Mouse (Mus musculus) adrenal gland, postnatal 0 days (tissue): ENCODE data around the gene Gmpr2. TPM values are rescaled to one million over a fixed set of nuclear protein-coding genes. Genes with fewer than 3 reads are reported as not detected.

ENCODE experiments used
- polyA plus RNA-seq: library from polyadenylated mRNA; unstranded; fragments of >200 nt; fragmentation: Nextera tagmentation; extraction: Ambion mirVana; gene quantifications from 2 replicates; pipeline ENCODE4 v1.2.1, GENCODE M21; 2015

Gmpr2 gene
- 30.6 and 43.5 TPM in 2 replicates for polyA plus RNA-seq

GRCm38 (mm10) chr14:55671833-55672740 lies at the start of gene Gmpr2, which contains the start of gene Nedd8:
TSS of gene Gmpr2 (plus strand) at chr14:55671941.
TSS of gene Nedd8 (minus strand) at chr14:55672124.

DNA sequence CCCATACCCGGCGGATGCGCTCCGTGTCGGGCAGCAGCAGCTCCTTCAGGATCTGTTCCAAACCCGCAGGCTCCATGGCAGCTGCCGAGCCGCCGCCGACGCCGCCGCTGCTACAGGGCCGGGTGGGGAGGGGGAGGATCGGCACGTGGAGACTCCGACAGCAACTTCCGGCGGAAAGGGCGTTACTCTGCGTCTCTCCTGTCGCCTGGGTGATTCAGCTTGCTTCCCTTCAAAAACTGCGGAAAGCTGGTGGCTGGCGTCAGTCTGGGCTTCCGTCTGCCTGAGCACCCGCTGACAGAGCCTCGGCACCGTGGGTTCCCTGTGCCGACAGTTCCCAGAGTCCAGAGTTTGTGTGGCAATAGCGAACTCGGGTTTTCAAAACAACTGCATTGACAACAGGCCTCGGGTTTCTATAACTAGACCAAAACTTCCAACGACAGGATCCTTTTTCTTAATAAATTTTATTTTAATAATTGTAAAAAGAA lies 36.2 kb upstream of the Gmpr2 start, which contains the start of gene Ipo4:
TSS of gene Ipo4 (minus strand) at position 435 of the 485 bp plus-strand sequence.

GRCm38 (mm10) chr14:55637795-55638194 lies 33.9 kb upstream of the Gmpr2 start, which contains the start of gene Gm49378:
TSS of gene Gm49378 (minus strand) at chr14:55637895.

DNA sequence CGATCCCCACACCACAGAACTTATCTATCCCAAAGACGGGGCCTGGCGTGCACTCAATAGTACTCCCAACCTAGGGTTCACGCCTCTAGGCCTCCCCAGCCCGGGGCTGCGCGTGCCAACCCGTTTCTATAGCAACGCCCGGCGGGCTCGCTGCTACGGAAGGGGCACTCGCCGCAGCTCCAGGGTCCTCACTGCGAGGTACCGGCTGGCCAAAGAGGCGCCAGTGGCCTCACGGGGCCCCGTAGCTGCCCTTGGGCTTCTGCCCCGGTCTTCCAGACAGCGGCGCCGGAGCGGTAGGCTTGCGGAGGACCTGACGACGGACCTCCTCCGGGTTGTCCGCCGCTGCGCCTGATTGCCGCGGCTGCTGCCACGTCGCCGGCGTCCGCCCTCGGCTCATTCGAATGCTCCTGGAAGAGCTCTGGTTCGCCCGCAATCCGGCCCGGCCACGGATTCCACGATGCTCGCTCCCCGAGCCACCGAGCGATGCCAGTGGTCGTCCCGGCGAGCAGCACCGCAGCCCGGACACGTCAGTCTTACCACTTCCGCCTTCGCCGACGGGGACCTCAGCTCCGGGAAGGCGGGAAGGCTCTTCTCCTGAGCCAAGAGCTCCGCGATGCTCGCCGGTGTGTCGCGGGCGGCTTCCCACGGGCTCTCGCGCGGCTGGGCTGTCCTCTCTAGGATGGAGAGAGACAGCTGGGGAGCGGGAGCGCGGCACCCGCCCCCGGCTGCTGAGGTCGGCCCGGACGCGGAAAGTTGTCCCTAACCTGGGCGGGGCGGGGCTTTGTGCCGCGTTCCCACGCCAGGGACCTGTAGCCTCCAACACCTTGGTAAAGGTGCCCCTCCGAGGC lies 28.5 kb upstream of the Gmpr2 start, which contains the start of gene Tm9sf1:
TSS of gene Tm9sf1 (minus strand) at position 747 of the 848 bp plus-strand sequence.

DNA sequence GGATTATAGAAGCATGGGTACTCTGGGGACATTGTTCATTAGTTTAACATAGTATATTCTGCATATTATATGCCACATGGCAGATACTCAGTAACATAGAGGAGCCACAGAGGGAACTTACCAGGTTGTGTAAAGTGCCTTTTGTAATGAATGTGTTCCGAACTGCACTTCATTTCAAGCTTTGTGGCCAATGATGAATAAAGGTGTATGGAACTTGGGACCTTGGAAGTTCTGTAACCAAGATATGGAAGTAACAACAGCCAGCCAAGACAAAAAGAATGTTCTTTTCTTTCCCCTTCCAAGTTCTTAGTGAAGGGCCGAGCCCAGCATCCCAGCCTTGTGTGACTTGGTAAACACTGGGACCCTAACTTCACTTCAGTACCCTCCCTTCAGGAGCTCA lies 21.9 kb upstream of the Gmpr2 start, which contains the start of gene Tssk4:
TSS of gene Tssk4 (plus strand) at position 301 of the 400 bp plus-strand sequence.

DNA sequence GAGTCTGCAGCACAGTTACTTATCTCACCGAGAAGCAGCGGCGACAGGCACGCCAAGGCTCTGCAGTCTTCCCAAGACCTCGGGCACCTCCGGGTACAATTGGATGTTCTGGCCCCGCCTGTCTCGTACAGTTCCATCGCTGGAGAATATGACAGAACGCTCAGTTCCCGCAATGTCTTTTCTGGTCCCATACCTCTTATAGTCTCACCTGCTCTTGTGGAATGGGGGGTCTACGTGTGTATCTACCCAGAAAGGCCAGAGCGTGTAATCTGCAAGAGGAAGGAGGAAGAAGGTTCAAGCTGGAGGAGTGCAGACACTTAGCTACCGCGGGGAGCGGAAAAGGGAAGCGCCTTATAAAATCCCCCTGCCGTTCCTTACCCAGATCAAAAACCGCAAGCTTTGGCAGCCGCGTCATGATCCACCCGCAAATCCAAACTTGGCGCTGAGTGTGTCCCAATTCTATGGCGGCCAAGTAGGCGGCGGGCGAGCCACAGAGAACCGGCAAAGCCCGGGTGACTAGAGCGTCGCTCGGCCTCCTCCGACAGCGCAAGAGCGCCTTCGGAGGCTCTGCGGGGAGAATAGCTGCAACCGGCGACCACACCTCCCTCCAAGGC lies 11.7 kb upstream of the Gmpr2 start, which contains the start of gene Mdp1:
TSS of gene Mdp1 (minus strand) at position 549 of the 614 bp plus-strand sequence.

GRCm38 (mm10) chr14:55681160-55682117 lies 9.7 kb downstream of the Gmpr2 start, which contains the start of gene Tinf2:
TSS of gene Tinf2 (minus strand) at chr14:55681820.

GRCm38 (mm10) chr14:55713729-55714122 lies 42.0 kb downstream of the Gmpr2 start, which contains the start of gene Tgm1:
TSS of gene Tgm1 (minus strand) at chr14:55713926.

DNA sequence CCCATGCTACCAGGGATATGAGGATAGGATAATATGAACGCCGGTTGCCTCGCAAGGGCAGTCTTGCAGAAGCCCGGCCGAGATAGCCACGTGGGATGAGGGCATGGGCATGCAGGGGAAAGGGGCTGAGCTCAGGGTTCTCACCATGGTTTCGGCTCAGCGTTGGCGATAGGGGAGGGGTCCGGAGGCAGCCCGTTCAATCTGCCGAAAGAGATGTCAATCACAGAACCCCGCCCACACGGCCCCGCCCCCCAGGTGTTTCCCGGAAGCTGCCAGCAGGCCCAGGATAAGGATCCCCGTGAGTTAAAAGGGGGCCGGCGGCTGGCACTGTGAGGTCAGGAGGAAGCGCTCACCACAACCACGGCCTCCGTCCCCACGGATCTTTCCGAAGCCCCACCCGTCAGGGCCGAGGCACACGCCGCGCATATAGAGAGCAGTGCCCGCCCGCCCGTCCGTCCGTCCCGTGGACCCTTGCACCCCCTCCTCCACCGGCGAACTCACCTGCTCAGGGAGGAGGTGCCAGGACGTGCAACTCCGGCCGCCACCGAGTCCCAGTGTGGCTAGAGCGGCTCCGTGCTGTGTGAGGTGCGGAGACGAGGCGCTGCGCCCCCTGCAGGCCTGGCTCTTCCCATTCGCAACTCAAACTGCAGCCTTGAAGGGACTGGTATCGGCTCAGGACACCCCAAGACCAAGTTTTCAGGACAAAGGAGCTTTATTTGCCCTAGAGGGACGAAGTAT lies 50.1 kb downstream of the Gmpr2 start, which contains the start of gene Rabggta:
TSS of gene Rabggta (minus strand) at position 564 of the 738 bp plus-strand sequence.

Other genes starting within 250 kb of the Gmpr2 start
- 61.9 and 83.5 TPM in 2 replicates for gene Dhrs4, start 193.2 kb upstream of the Gmpr2 start, polyA plus RNA-seq
- gene Carmil3, start 181.3 kb upstream of the Gmpr2 start, polyA plus RNA-seq, result 3.2 and 4.5 TPM in 2 replicates
- gene Cpne6, start 161.5 kb upstream of the Gmpr2 start, polyA plus RNA-seq, result 0.16 and 0.63 TPM in 2 replicates
- 0.06 TPM in 1 of 2 replicates, not detected in the other for gene Nrl, start 147.0 kb upstream of the Gmpr2 start, polyA plus RNA-seq
- gene Pck2, start 131.7 kb upstream of the Gmpr2 start, polyA plus RNA-seq, result 35.7 and 43.6 TPM in 2 replicates
- 50.2 and 81.0 TPM in 2 replicates for gene Dcaf11, start 111.9 kb upstream of the Gmpr2 start, polyA plus RNA-seq
- 1.6 and 4.3 TPM in 2 replicates for gene A730061H03Rik, start 111.5 kb upstream of the Gmpr2 start, polyA plus RNA-seq
- gene Fitm1, start 96.3 kb upstream of the Gmpr2 start, polyA plus RNA-seq, result 1.1 and 1.3 TPM in 2 replicates
- gene Psme1, start 93.8 kb upstream of the Gmpr2 start, polyA plus RNA-seq, result 226 and 323 TPM in 2 replicates
- gene Emc9, start 86.6 kb upstream of the Gmpr2 start, polyA plus RNA-seq, result 55.0 and 57.8 TPM in 2 replicates
- 549 and 603 TPM in 2 replicates for gene Psme2, start 80.8 kb upstream of the Gmpr2 start, polyA plus RNA-seq
- gene Rnf31, start 80.2 kb upstream of the Gmpr2 start, polyA plus RNA-seq, result 9.6 and 12.4 TPM in 2 replicates
- 20.9 and 26.1 TPM in 2 replicates for gene Irf9, start 68.4 kb upstream of the Gmpr2 start, polyA plus RNA-seq
- 6.8 and 9.0 TPM in 2 replicates for gene Rec8, start 53.9 kb upstream of the Gmpr2 start, polyA plus RNA-seq
- gene Ipo4, start 36.0 kb upstream of the Gmpr2 start, polyA plus RNA-seq, result 41.9 and 52.7 TPM in 2 replicates
- gene Gm49378, start 34.0 kb upstream of the Gmpr2 start, polyA plus RNA-seq, result 1.0 and 3.3 TPM in 2 replicates
- 65.2 and 103 TPM in 2 replicates for gene Tm9sf1, start 28.1 kb upstream of the Gmpr2 start, polyA plus RNA-seq
- 0.77 and 0.95 TPM in 2 replicates for gene Tssk4, start 21.8 kb upstream of the Gmpr2 start, polyA plus RNA-seq
- gene Mdp1, start 11.4 kb upstream of the Gmpr2 start, polyA plus RNA-seq, result 63.2 and 95.3 TPM in 2 replicates
- gene Nedd8, start 183 bp downstream of the Gmpr2 start, polyA plus RNA-seq, result 635 and 779 TPM in 2 replicates
- gene Tinf2, start 9.9 kb downstream of the Gmpr2 start, polyA plus RNA-seq, result 16.5 and 25.7 TPM in 2 replicates
- 0.47 and 1.2 TPM in 2 replicates for gene Tgm1, start 42.0 kb downstream of the Gmpr2 start, polyA plus RNA-seq
- 15.1 and 23.2 TPM in 2 replicates for gene Rabggta, start 50.3 kb downstream of the Gmpr2 start, polyA plus RNA-seq
- gene Dhrs1, start 73.7 kb downstream of the Gmpr2 start, polyA plus RNA-seq, result 69.6 and 82.1 TPM in 2 replicates
- 14.2 and 22.9 TPM in 2 replicates for gene Nop9, start 73.8 kb downstream of the Gmpr2 start, polyA plus RNA-seq
- gene Cideb, start 86.5 kb downstream of the Gmpr2 start, polyA plus RNA-seq, result 2.3 and 3.7 TPM in 2 replicates
- 0.11 and 0.75 TPM in 2 replicates for gene Ltb4r2, start 89.5 kb downstream of the Gmpr2 start, polyA plus RNA-seq
- 1.4 and 1.9 TPM in 2 replicates for gene Ltb4r1, start 94.0 kb downstream of the Gmpr2 start, polyA plus RNA-seq
- 3.7 and 4.4 TPM in 2 replicates for gene Adcy4, start 112.2 kb downstream of the Gmpr2 start, polyA plus RNA-seq
- 9.4 and 11.5 TPM in 2 replicates for gene Ripk3, start 116.9 kb downstream of the Gmpr2 start, polyA plus RNA-seq
- 12.6 and 13.1 TPM in 2 replicates for gene Nfatc4, start 151.2 kb downstream of the Gmpr2 start, polyA plus RNA-seq
- 5.9 and 6.6 TPM in 2 replicates for gene Nynrin, start 182.1 kb downstream of the Gmpr2 start, polyA plus RNA-seq
- gene Cbln3, start 212.5 kb downstream of the Gmpr2 start, polyA plus RNA-seq, result 0.28 and 0.29 TPM in 2 replicates
- gene Khnyn, start 213.0 kb downstream of the Gmpr2 start, polyA plus RNA-seq, result 7.3 and 9.3 TPM in 2 replicates
- 55.6 and 63.8 TPM in 2 replicates for gene Sdr39u1, start 228.4 kb downstream of the Gmpr2 start, polyA plus RNA-seq